8 mouse cellular contexts compared by ENCODE assay signal in genomic region chr2:120173718-120174117, GRCm38 (mm10). TPM values are rescaled to one million over a fixed set of nuclear protein-coding genes. Genes with fewer than 3 reads are reported as not detected.
DNase-seq lines count a peak whose midpoint lies in the region; ATAC-seq and TF ChIP-seq lines count a peak whose summit lies in the region.

No protein-coding gene starts in this region.

- ATAC-seq in forebrain, embryonic 16.5 days = no peak
- no peak for ATAC-seq in lung, postnatal 0 days

- H3K9me3 ChIP-seq in forebrain, embryonic 10.5 days = no peaks in the 10 kb centered on the region
- no peaks in the 10 kb centered on the region for H3K9me3 ChIP-seq in forebrain, embryonic 16.5 days (ENCODE audit: control insufficient read depth, low read length)
- H3K9me3 ChIP-seq in E14TG2a.4 (ENCODE audit: low read length) = no peaks in the 10 kb centered on the region
- no peaks in the 10 kb centered on the region for H3K9me3 ChIP-seq in lung, postnatal 0 days (ENCODE audit: low read length)

- H3K4me1 ChIP-seq in forebrain, embryonic 10.5 days = 0 out of 2 replicates have a peak, but pooled peaks cover 7% of the 10 kb centered on the region
- no peaks in the 10 kb centered on the region for H3K4me1 ChIP-seq in forebrain, embryonic 16.5 days (replicated peaks; ENCODE audit: control insufficient read depth, insufficient read depth, low read length)
- peaks cover 31% of the 10 kb centered on the region for H3K4me1 ChIP-seq in E14TG2a.4 (replicated peaks; ENCODE audit: low read depth, low read length)
- H3K4me1 ChIP-seq in lung, postnatal 0 days (ENCODE audit: insufficient read depth, low read depth, low read length) = no peaks in the 10 kb centered on the region

- no peak overlapping the region for H3K4me3 ChIP-seq in forebrain, embryonic 10.5 days
- H3K4me3 ChIP-seq in forebrain, embryonic 16.5 days (replicated peaks; ENCODE audit: low read length) = no peak overlapping the region
- H3K4me3 ChIP-seq in E14TG2a.4 (replicated peaks; ENCODE audit: low read length) = peak overlapping the region; percentile 58
- H3K4me3 ChIP-seq in lung, postnatal 0 days (ENCODE audit: low read depth, low read length) = no peak overlapping the region; the same call in 1 of the 2 replicates

- peak; percentile 43 for DNase-seq in forebrain, embryonic 10.5 days (ENCODE audit: extremely low spot score, low spot score)
- DNase-seq in c-Kit-positive CD71-negative TER-119-negative erythroid progenitor cells, embryonic 14.5 days (ENCODE audit: low read depth) = peak; percentile 30
- peak; percentile 44 for DNase-seq in forelimb bud, embryonic 11.5 days (ENCODE audit: low read depth, low spot score)
- DNase-seq in kidney, postnatal 4 days = peak; percentile 76 to 79
- peak; percentile 57 for DNase-seq in lung, postnatal 0 days (ENCODE audit: low spot score)
- DNase-seq in right cerebral cortex, postnatal 4 days = peak; percentile 62

- H3K36me3 ChIP-seq in forebrain, embryonic 10.5 days (replicated peaks) = no peaks in the 10 kb centered on the region
- H3K36me3 ChIP-seq in forebrain, embryonic 16.5 days (ENCODE audit: control insufficient read depth, insufficient read depth) = no peaks in the 10 kb centered on the region
- no peaks in the 10 kb centered on the region for H3K36me3 ChIP-seq in E14TG2a.4 (ENCODE audit: insufficient read depth, low read length)
- H3K36me3 ChIP-seq in lung, postnatal 0 days (ENCODE audit: insufficient read depth, low read length) = no peaks in the 10 kb centered on the region

- 25% methylated on average over 10 of the region's 10 CpGs for WGBS in forebrain, embryonic 10.5 days
- WGBS in forebrain, embryonic 16.5 days = 32% methylated on average over 10 of the region's 10 CpGs
- 19% methylated on average over 10 of the region's 10 CpGs for WGBS in lung, postnatal 0 days

- no peak overlapping the region for H3K27ac ChIP-seq in forebrain, embryonic 10.5 days
- H3K27ac ChIP-seq in forebrain, embryonic 16.5 days (ENCODE audit: low read length) = no peak overlapping the region
- no peak overlapping the region for H3K27ac ChIP-seq in lung, postnatal 0 days (ENCODE audit: low read length)

- TF ChIP-seq EP300 in lung, postnatal 0 days (IDR thresholded peaks at IDR 0.05) = no peak

- H3K27me3 ChIP-seq in forebrain, embryonic 10.5 days (ENCODE audit: poor library complexity, severe bottlenecking) = no peaks in the 10 kb centered on the region
- H3K27me3 ChIP-seq in forebrain, embryonic 16.5 days (replicated peaks; ENCODE audit: control insufficient read depth, insufficient read depth, low read length) = no peaks in the 10 kb centered on the region
- no peaks in the 10 kb centered on the region for H3K27me3 ChIP-seq in E14TG2a.4 (ENCODE audit: insufficient read depth, low read length)
- H3K27me3 ChIP-seq in lung, postnatal 0 days (replicated peaks; ENCODE audit: insufficient read depth, low read length) = no peaks in the 10 kb centered on the region

- peak; percentile 96 for TF ChIP-seq CTCF in E14TG2a.4 (conservative IDR thresholded peaks at IDR 0.05; ENCODE audit: low read length)
- TF ChIP-seq CTCF in lung, postnatal 0 days (IDR thresholded peaks at IDR 0.05) = peak; percentile 88

- H3K9ac ChIP-seq in forebrain, embryonic 16.5 days (replicated peaks; ENCODE audit: low read depth, low read length) = no peak overlapping the region
- H3K9ac ChIP-seq in lung, postnatal 0 days (replicated peaks; ENCODE audit: low read depth) = no peak overlapping the region

- no peak overlapping the region for H3K4me2 ChIP-seq in forebrain, embryonic 16.5 days (ENCODE audit: low read length)
- H3K4me2 ChIP-seq in lung, postnatal 0 days (replicated peaks; ENCODE audit: low read depth, low read length) = no peak overlapping the region; the same call in 1 of the 2 replicates

RNA-seq across cellular contexts. Expression of gene Ehd4, which starts 19.3 kb away (rescaled TPM):
- polyA plus RNA-seq in forebrain, embryonic 10.5 days (2016; fragmentation: Nextera tagmentation; extraction: Ambion mirVana) = 23.7 and 28.4 TPM in 2 replicates
- 9.7 and 11.9 TPM in 2 replicates for polyA plus RNA-seq in forebrain, embryonic 16.5 days (2015; fragmentation: Nextera tagmentation; extraction: Ambion mirVana)
- polyA plus RNA-seq in lung, postnatal 0 days (2015; fragmentation: Nextera tagmentation; extraction: Ambion mirVana) = 228 and 262 TPM in 2 replicates
